Mouse (Mus musculus): ENCODE data around the gene Asphd1.

Gene Asphd1

GRCm38 (mm10) chr7:126896912-126897311 lies 52.5 kb downstream of the Asphd1 start:
- no peak for DNase-seq (ENCODE audit: low read depth, low spot score)
